Mouse (Mus musculus): ENCODE data around the gene Pkhd1. TPM values are rescaled to one million over a fixed set of nuclear protein-coding genes. Genes with fewer than 3 reads are reported as not detected.

Pkhd1 gene
- polyA plus RNA-seq, 1 experiment from 2014 or later = 0.01 TPM

Other genes starting within 250 kb of the Pkhd1 start
- gene Il17a, start 112.8 kb upstream of the Pkhd1 start, polyA plus RNA-seq (2015; fragmentation: Nextera tagmentation; extraction: Ambion mirVana) = 0.39 and 0.57 TPM in 2 replicates
- gene Il17f, start 172.6 kb upstream of the Pkhd1 start, polyA plus RNA-seq (2015; fragmentation: Nextera tagmentation; extraction: Ambion mirVana) = 2.2 and 2.9 TPM in 2 replicates
- gene Mcm3, start 202.2 kb upstream of the Pkhd1 start, polyA plus RNA-seq (2015; fragmentation: Nextera tagmentation; extraction: Ambion mirVana) = 148 and 174 TPM in 2 replicates